Mouse (Mus musculus) lung, postnatal 0 days (tissue): ENCODE results near the gene Gm49321.

ENCODE experiments used
- CTCF ChIP-seq: IDR thresholded peaks from 2 replicates; pipeline ENCODE4 v1.5.1; 2016; ENCODE audit warnings: antibody characterized with exemption, mild to moderate bottlenecking
- EP300 ChIP-seq: IDR thresholded peaks from 2 replicates; pipeline ENCODE4 v1.6.1; 2016; ENCODE audit warnings: antibody characterized with exemption, mild to moderate bottlenecking, control low read depth

GRCm38 (mm10) chr12:74002449-74002848, 65.0 kb downstream of the Gm49321 start:
- TF ChIP-seq CTCF: no peak
- no peak for TF ChIP-seq EP300
